Mouse (Mus musculus) layer of hippocampus, postnatal 10 days (tissue): Measurements from ENCODE around the gene Osbp2. TPM values are rescaled to one million over a fixed set of nuclear protein-coding genes. Genes with fewer than 3 reads are reported as not detected.

Experiments
- DNase-seq, 2 experiments: peaks; one replicate each; pipeline ENCODE4 v3.0.0; 2021; ENCODE audit warnings: low spot score in 2 of 2
- total RNA-seq, 2 experiments: library from RNA; stranded (reverse); gene quantifications; 2 replicates each; pipeline ENCODE4 v1.2.3; 2021

Gene Osbp2
- total RNA-seq, 2 experiments from 2014 or later: 84.0 to 87.2 TPM

DNA sequence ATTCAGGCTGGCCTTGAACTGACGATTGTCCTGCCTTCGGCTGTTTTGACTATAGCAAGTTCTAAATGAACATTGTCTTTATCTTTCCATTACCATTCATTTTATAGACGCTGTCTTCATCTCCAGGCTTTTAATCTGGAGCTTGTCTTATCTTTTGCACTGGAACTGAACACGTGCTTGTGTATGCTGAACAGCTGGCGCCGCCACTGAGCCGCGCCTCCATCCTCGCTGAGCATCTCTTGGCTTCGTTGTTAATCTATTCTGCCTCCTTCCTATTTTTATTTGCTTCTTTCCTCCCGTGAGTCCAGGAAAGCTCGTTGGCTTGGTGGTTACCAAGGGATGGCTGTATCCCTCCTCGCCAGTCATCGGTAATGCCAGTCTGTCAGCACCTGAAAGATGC, 153.5 kb downstream of the Osbp2 start:
- no peak for DNase-seq

GRCm38 (mm10) chr11:3707057-3707456, 156.6 kb downstream of the Osbp2 start:
- no peak for DNase-seq

DNA sequence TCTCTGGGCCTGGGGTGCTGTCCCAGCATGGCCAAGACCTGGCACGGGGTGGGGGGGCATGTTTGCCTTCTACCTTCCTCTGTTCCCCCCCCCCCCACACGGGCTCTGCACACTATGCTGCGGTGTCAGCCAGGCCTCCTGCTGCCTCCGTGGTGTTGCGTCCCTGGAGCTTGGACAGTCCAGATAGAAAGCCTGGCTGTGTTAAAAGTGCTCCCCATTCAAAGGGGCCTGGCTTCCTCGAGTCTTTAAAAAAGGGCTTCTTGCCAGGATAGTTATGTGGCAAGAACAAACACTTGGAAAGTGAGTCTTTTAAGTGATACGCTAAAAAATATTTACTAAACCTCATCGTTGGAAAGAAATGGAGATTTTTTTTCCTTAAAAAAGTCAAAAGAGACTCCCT, 159.3 kb downstream of the Osbp2 start:
- DNase-seq: no peak

- no peak for DNase-seq
Measured at GRCm38 (mm10) chr11:3703089-3703992, 160.4 kb downstream of the Osbp2 start.

DNA sequence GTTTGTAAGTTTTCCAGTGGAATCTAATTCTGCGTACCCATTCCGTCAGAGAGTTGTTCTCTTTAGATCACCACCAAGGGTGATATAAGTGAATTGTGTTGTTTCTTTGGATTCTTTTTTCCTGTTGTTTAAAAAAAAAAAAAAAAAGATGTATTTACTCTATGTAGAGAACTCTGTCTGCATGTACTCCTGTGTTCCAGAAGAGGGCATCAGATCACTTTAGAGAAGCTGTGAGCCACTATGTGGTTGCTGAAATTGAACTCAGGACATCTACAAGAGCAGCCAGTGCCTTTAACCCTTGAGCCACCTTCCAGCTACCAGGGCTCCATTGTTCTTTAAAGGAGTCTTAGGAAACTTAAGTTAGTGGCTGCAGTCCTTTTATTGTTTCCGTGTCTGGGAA, 166.3 kb downstream of the Osbp2 start:
- no peak for DNase-seq

DNA sequence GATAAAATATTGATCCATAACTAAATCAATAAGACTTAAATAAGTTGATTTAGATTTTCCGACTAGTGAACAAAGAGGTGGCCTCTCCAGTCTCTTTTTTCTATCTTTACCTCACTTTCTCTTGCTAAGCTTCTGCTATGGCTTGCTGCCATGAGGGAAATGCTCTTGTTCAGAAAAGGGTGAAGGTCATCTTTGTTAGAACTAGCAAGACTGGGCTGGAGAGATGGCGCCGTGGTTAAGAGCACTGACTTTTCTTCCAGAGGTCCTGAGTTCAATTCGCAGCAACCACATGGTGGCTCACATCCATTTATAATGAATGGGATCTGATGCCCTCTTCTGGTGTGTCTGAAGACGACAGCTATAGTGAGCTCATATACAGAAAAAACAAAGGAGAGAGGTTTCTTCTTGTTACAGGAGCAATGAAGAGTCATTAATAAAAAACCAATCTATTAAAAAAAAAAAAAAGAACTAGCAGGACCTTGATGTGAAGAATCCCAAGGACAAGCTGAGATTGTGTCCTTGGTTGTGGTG, 167.6 kb downstream of the Osbp2 start:
- no peak for DNase-seq

DNA sequence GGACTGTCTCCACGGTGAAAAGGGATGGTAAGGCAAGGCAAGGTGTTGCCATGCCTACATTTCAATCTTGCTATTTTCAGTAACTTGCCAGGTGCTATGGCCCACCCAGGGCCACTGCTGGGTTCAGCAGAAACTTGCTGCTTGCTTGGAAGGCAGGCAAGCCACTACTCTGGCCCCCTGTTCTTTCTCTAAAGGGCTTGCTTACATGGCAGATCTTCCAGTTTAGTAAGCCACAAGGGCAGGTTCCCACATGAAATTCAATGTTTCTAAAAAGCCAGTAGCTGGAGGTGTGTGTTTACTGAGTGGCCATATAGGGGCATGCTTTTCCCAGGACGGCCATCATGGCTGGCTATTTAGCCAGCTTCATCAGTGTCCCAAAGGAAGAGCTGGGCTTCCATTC, 172.0 kb downstream of the Osbp2 start:
- DNase-seq: no peak

DNA sequence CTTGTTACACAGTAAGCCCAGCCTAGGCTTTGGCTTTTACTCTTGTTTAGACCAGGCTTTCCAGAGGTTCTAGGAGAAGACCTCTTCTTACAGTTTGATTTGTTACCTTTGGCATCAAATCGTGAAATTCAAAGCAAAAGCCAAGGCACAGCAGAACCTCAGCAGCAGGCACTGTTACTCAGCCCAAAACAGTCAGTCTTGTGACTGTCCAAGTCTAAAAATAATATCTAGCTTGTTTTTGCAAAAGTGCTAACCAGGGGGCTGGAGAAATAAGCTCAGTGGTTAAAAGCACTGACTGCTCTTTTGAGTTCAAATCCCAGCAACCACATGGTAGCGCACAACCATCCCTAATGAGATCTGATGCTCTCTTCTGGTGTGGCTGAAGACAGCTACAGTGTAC, 176.8 kb downstream of the Osbp2 start:
- DNase-seq: no peak

DNA sequence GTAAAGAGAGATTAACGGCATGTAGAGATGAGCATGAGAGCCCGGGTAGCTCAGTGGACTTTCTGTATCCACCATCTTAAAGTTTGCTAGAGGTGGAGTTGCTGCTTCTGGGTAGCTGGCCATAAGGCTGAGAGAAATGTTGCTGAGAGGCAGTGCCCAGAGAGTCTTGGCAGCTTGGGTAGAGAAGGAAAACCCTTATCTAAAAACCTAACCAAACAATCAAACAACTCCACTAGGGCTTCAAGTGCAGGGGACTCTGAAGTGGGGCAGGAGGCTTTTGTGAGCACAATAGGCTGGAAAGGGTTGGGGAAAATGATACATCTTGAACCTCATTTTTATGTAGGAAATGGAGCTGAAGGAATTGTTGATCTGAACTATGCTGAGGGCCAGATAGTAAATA, 177.4 kb downstream of the Osbp2 start:
- DNase-seq: no peak

GRCm38 (mm10) chr11:3685431-3685830, 178.3 kb downstream of the Osbp2 start:
- DNase-seq: no peak

GRCm38 (mm10) chr11:3684723-3685430, 178.8 kb downstream of the Osbp2 start:
- DNase-seq: no peak

DNA sequence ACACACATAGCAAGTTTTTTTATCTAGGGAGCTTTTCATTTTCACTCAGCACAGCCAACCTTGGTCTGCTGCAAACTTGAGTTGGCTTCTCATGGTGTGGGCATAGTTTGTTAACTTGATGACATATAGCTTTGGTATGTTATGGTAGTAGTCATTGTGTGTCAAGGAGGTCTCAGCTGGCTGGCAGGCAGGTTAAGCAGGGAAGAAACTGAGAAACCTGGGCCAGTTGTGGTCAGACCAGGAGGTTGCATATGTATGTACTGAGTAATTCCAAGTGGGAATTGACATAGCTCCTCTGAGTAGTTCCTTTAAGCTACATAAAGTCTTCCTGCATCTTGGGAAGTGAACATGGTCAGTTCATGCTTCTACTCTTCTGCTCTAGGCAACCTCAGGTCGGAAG, 179.5 kb downstream of the Osbp2 start:
- DNase-seq: no peak

DNA sequence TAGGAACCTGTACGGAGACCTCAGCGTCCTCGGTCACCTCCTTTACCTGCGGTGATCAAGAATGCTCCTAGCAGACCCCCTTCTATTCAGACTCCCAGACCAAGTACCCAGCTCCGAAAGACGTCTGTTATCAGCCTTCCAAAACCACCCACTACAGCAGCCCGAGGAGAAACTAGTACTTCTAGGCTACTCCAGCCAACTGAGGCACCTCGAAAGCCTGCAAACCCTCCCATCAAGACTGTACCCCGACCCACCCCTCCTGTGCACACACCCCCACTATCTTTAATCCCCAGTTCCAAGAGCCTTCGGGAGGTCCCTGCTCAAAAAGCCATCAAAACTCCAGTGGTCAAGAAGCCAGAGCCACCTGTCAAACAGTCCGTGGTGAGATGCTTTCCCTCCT, 180.0 kb downstream of the Osbp2 start:
- no peak for DNase-seq

DNA sequence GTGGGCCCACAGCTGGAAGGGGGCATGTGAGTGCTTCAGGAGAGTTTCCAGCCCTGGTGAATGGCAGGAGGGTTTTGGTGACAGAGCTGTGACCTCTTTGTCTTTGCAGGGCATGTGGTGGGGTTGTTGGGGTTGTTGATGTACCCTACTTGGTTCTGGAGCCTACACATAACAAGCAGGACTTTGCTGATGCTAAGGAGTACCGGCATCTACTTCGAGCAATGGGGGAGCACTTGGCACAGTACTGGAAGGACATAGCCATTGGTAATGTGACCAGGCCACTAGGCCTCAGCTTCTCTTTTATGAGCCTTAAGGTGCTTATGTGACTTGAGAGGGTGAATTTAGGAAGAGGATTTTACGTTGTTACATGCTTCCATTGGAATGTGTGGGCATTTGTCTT, 183.9 kb downstream of the Osbp2 start:
- DNase-seq: no peak

- no peak for DNase-seq
Measured at GRCm38 (mm10) chr11:3677204-3677603, 186.5 kb downstream of the Osbp2 start.

DNA sequence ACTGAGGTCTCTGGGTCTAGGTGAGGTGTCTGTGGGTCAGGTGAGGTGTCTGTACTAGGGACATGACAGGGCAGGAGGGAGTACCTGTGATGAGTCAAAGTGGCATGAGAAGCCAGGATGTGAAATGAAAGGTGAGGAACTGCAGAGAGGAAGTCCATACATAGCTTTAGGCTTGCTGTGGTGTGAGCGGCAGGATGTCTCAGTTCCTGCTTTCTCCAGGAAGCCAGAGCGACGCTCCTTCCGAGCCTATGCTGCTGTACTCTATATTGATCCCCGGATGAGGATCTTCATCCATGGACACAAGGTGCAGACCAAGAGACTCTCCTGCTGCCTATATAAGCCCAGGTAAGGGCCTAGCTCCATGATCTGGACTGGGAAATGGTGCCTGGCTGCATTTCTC, 187.3 kb downstream of the Osbp2 start:
- DNase-seq: no peak

- DNase-seq: no peak
Measured at GRCm38 (mm10) chr11:3674545-3674944, 189.2 kb downstream of the Osbp2 start.

DNA sequence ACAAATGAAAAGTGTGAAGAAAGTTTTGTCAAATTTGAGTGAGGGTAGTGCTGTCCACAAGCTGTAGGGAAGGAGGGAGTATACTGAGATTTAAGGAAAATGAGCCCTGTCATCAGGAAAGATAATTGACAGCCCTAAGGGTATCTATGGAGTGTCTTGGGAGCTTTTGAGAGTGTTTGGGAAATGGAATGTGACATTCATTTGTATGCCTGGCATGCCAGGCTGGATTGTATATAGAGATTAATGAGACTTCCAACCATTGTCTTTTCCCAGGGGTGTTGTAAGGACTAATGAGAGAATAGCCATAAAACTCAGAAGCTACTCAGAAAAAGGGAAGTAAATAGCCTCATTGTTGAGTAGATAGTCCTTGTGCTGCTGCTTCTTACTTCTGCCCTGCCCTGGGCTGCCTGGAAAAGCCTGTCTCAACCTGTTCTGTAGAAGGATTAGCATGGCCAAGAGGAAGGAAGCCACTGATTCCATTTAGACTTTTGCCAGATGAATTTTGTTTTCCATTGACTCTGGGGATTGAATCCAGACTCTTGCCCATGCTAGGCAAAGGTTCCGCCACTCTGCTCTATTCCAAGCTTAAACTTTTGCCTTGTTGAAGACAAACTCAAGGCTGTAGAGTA, 192.6 kb downstream of the Osbp2 start:
- DNase-seq: no peak

- no peak for DNase-seq
Measured at GRCm38 (mm10) chr11:3669849-3670248, 193.9 kb downstream of the Osbp2 start.

GRCm38 (mm10) chr11:3668768-3669167, 194.9 kb downstream of the Osbp2 start:
- no peak for DNase-seq

DNA sequence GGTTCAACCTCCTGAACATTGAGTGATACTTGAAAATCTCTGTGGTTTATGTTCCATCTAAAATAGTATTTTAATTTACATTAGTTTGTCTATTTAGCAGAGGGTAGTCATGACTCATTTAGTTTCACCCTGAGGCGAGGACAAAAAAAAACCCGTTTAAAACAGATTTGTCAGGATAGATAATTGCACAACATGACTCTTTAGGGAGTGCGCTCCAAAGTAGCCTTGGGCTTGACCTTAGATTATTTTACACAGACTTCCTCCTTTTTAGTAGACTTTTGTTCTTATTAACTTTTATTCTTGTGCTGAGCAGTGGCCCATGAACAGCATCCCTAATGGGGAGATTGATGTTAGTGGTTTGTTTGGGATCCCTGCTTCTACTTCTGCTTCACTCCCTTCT, 196.2 kb downstream of the Osbp2 start:
- DNase-seq: no peak

DNA sequence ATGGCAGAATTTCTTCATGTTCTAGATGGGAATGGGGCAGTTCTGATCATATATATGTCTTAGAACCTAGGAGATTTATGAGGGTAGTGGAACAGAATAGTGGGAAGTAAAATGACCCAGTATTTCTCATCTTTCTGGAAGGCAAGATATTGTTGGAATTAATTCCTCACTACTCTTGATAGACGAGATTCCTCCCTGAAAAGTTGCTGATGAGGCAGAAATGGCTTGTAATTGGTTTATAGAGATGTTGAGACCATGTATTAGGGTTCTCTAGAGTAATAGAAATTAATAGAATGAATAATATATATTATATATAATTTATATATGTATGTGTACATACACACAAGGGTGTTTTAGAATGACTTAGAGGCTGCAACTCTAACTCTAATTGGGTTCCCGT, 201.7 kb downstream of the Osbp2 start:
- no peak for DNase-seq
